Mouse (Mus musculus) CH12.LX (cell line): Measurements from ENCODE around the gene Ostm1. TPM values are rescaled to one million over a fixed set of nuclear protein-coding genes. Genes with fewer than 3 reads are reported as not detected.

Experiments used
- DNase-seq: peaks from one replicate; pipeline ENCODE4 v3.0.0-alpha.2; 2013; ENCODE audit errors: extremely low read depth
- H3K27ac ChIP-seq: 2 replicates; pipeline ENCODE4 v1.5.1; 2012; ENCODE audit warnings: low read depth, mild to moderate bottlenecking, control low read depth, moderate library complexity; ENCODE audit not compliant: insufficient read depth
- H3K27me3 ChIP-seq: replicated peaks from 2 replicates; pipeline ENCODE3; 2012; ENCODE audit warnings: inconsistent platforms
- H3K36me3 ChIP-seq, 2 experiments: replicated peaks in 1 of 2; 2 replicates each; pipeline versions ENCODE3 to v1.6.1; 2012; ENCODE audit warnings: inconsistent platforms in 1 of 2, low read length in 1 of 2, mild to moderate bottlenecking in 1 of 2, mixed read lengths in 1 of 2, moderate library complexity in 1 of 2; ENCODE audit not compliant: control insufficient read depth in 1 of 2, insufficient read depth in 1 of 2
- H3K4me1 ChIP-seq, 2 experiments: 2 replicates each; pipeline ENCODE4 v1.6.1; 2012; ENCODE audit warnings: inconsistent platforms in 1 of 2, moderate library complexity in 1 of 2; ENCODE audit not compliant: insufficient read depth in 2 of 2, control insufficient read depth in 1 of 2
- H3K4me2 ChIP-seq: 2 replicates; pipeline ENCODE4 v1.6.1; 2012; ENCODE audit warnings: low read depth, mild to moderate bottlenecking, control low read depth; ENCODE audit not compliant: poor library complexity, insufficient read depth, severe bottlenecking
- H3K4me3 ChIP-seq, 3 experiments: fragments of 150-350 bp in 1 of 3; sonication (generic) in 1 of 3; replicated peaks in 1 of 3; 2 replicates each; pipeline versions ENCODE3 to v1.5.1; 2011 to 2012; ENCODE audit warnings: low read depth in 2 of 3, low read length in 2 of 3, mild to moderate bottlenecking in 2 of 3, moderate library complexity in 2 of 3, control low read depth in 1 of 3, improper control_type of control experiment in 1 of 3, inconsistent platforms in 1 of 3, mixed read lengths in 1 of 3; ENCODE audit not compliant: poor library complexity in 1 of 3
- H3K79me2 ChIP-seq: replicated peaks from 2 replicates; pipeline ENCODE4 v1.6.1; 2012; ENCODE audit warnings: mild to moderate bottlenecking, moderate library complexity; ENCODE audit not compliant: control insufficient read depth, poor library complexity, insufficient read depth, severe bottlenecking; ENCODE audit errors: extremely low read depth
- H3K9ac ChIP-seq: 2 replicates; pipeline ENCODE4 v1.6.1; 2012; ENCODE audit warnings: low read depth, mild to moderate bottlenecking, control low read depth, moderate library complexity; ENCODE audit not compliant: insufficient read depth
- H3K9me3 ChIP-seq: replicated peaks from 2 replicates; pipeline ENCODE3; 2012; ENCODE audit warnings: low read length, inconsistent platforms, mixed read lengths
- BHLHE40 ChIP-seq: IDR thresholded peaks from 2 replicates; pipeline ENCODE4 v1.6.1; 2011; ENCODE audit warnings: mild to moderate bottlenecking, low read depth, low read length, improper control_type of control experiment
- CHD1 ChIP-seq: IDR thresholded peaks from 2 replicates; pipeline ENCODE4 v1.6.1; 2012; ENCODE audit warnings: low read depth, low read length, improper control_type of control experiment, inconsistent platforms
- E2F4 ChIP-seq: IDR thresholded peaks from 2 replicates; pipeline ENCODE4 v1.6.1; 2011; ENCODE audit warnings: low read depth, low read length, improper control_type of control experiment; ENCODE audit not compliant: insufficient replicate concordance
- EP300 ChIP-seq: IDR thresholded peaks from 2 replicates; pipeline ENCODE4 v1.6.1; 2011; ENCODE audit warnings: low read length, improper control_type of control experiment
- ETS1 ChIP-seq: conservative IDR thresholded peaks from 2 replicates; pipeline ENCODE4 v1.6.1; 2012; ENCODE audit warnings: low read depth, mild to moderate bottlenecking, inconsistent platforms, low read length, improper control_type of control experiment, moderate library complexity
- GABPA ChIP-seq: IDR thresholded peaks from 2 replicates; pipeline ENCODE4 v1.6.1; 2012; ENCODE audit warnings: low read depth, low read length, improper control_type of control experiment, inconsistent platforms; ENCODE audit not compliant: insufficient replicate concordance
- HCFC1 ChIP-seq: IDR thresholded peaks from 2 replicates; pipeline ENCODE4 v1.6.1; 2012; ENCODE audit warnings: low read depth, mild to moderate bottlenecking, inconsistent platforms, low read length, improper control_type of control experiment
- JUN ChIP-seq: IDR thresholded peaks from 2 replicates; pipeline ENCODE4 v1.6.1; 2011; ENCODE audit warnings: low read depth, mild to moderate bottlenecking, low read length, improper control_type of control experiment, moderate library complexity; ENCODE audit not compliant: insufficient read depth
- MAZ ChIP-seq: IDR thresholded peaks from 2 replicates; pipeline ENCODE4 v1.6.1; 2012; ENCODE audit warnings: low read depth, mild to moderate bottlenecking, inconsistent platforms, low read length, improper control_type of control experiment, moderate library complexity
- MEF2A ChIP-seq: IDR thresholded peaks from 2 replicates; pipeline ENCODE4 v1.6.1; 2014; ENCODE audit warnings: low read depth, mild to moderate bottlenecking, inconsistent platforms, low read length, improper control_type of control experiment, borderline replicate concordance
- MYC ChIP-seq: IDR thresholded peaks from 2 replicates; pipeline ENCODE4 v1.6.1; 2011; ENCODE audit warnings: low read depth, mild to moderate bottlenecking, improper control_type of control experiment, low read length
- NELFE ChIP-seq: IDR thresholded peaks from 2 replicates; pipeline ENCODE4 v1.6.1; 2011; ENCODE audit warnings: low read depth, low read length, improper control_type of control experiment
- PAX5 ChIP-seq: IDR thresholded peaks from 2 replicates; pipeline ENCODE4 v1.6.1; 2012; ENCODE audit warnings: low read length, inconsistent platforms, mixed read lengths
- POLR2AphosphoS2 ChIP-seq: IDR thresholded peaks from 2 replicates; pipeline ENCODE4 v1.6.1; 2011; ENCODE audit warnings: low read depth, low read length, improper control_type of control experiment
- RAD21 ChIP-seq: IDR thresholded peaks from 2 replicates; pipeline ENCODE4 v1.6.1; 2011; ENCODE audit warnings: low read depth, mild to moderate bottlenecking, low read length, improper control_type of control experiment, moderate library complexity
- RCOR1 ChIP-seq: conservative IDR thresholded peaks from 2 replicates; pipeline ENCODE4 v1.6.1; 2012; ENCODE audit warnings: low read depth, mild to moderate bottlenecking, inconsistent platforms, low read length, improper control_type of control experiment
- SMC3 ChIP-seq: IDR thresholded peaks from 2 replicates; pipeline ENCODE4 v1.6.1; 2011; ENCODE audit warnings: low read depth, low read length, improper control_type of control experiment
- TCF12 ChIP-seq: IDR thresholded peaks from 2 replicates; pipeline ENCODE4 v1.6.1; 2014; ENCODE audit warnings: low read depth, mild to moderate bottlenecking, inconsistent platforms, low read length, improper control_type of control experiment
- UBTF ChIP-seq: IDR thresholded peaks from 2 replicates; pipeline ENCODE4 v1.6.1; 2012; ENCODE audit warnings: low read depth, mild to moderate bottlenecking, inconsistent platforms, low read length, improper control_type of control experiment, moderate library complexity
- USF2 ChIP-seq: conservative IDR thresholded peaks from 2 replicates; pipeline ENCODE4 v1.6.1; 2011; ENCODE audit warnings: low read depth, low read length, improper control_type of control experiment
- ZC3H11A ChIP-seq: IDR thresholded peaks from 2 replicates; pipeline ENCODE4 v1.6.1; 2012; ENCODE audit warnings: low read depth, mild to moderate bottlenecking, inconsistent platforms, low read length, improper control_type of control experiment
- ZNF384 ChIP-seq: IDR thresholded peaks from 2 replicates; pipeline ENCODE4 v1.6.1; 2012; ENCODE audit warnings: low read depth, low read length, improper control_type of control experiment, inconsistent platforms
- dilution Hi-C: fragments of 300-500 bp; cut with MboI; formaldehyde crosslinking; loops from 2 replicates; pipeline ENCODE4 v1.14.3; 2020; ENCODE audit warnings: low sequenced_read_pairs; ENCODE audit not compliant: extremely low pct_unique_long_range_greater_than_20kb, extremely low pct_ligation_motif_present
- in situ Hi-C: fragments of 300-500 bp; cut with MboI; formaldehyde crosslinking; loops from 3 replicates; pipeline ENCODE4 v1.14.3; 2019; ENCODE audit warnings: low sequenced_read_pairs, low pct_ligation_motif_present, low pct_unique_long_range_greater_than_20kb, mixed read lengths
- polyA plus RNA-seq: library from polyadenylated mRNA; unstranded; fragments of >175 nt; gene quantifications from 2 replicates; pipeline ENCODE4 v1.2.1, GENCODE M21; 2012; ENCODE audit warnings: low read depth; ENCODE audit not compliant: insufficient read length
- total RNA-seq, 2 experiments: library from RNA; depleted of rRNA; stranded (reverse); fragments of 300-350 nt in 1 of 2; fragments of >200 nt in 1 of 2; gene quantifications; 2 replicates each; pipeline ENCODE4 v1.2.3; 2012 to 2014

The Ostm1 gene
- total and polyA plus RNA-seq, 3 experiments = 19.4 to 30.2 (median 19.4) TPM

- TF ChIP-seq NELFE (peak; percentile 12; the same call in 1 of the 2 replicates), GABPA (no peak), ETS1 (no peak), TCF12 (no peak), RCOR1 (no peak), PAX5 (no peak), RAD21 (peak; percentile 83), JUN (no peak), MEF2A (no peak), POLR2AphosphoS2 (no peak), E2F4 (no peak), ZC3H11A (peak; percentile 29; the same call in 1 of the 2 replicates), UBTF (no peak)
These were observed 113.4 kb downstream of the Ostm1 start (continued) for GRCm38 (mm10) chr10:42697007-42697406.

GRCm38 (mm10) chr10:42698375-42698774, 114.8 kb downstream of the Ostm1 start:
- in situ Hi-C loops = no loop called here

GRCm38 (mm10) chr10:42698994-42699393, 115.4 kb downstream of the Ostm1 start:
- H3K27ac ChIP-seq = no peak overlapping the region
- no peaks in the 10 kb centered on the region for H3K9me3 ChIP-seq
- peak; percentile 33 for DNase-seq
- dilution Hi-C loops = no loop called here
- H3K9ac ChIP-seq = no peak overlapping the region
- H3K4me3 ChIP-seq = no peak overlapping the region
- TF ChIP-seq MYC (no peak), BHLHE40 (peak; percentile 47; the same call in 1 of the 2 replicates), TCF12 (no peak), UBTF (no peak)
- in situ Hi-C loops = no loop called here
- H3K79me2 ChIP-seq = no peaks in the 10 kb centered on the region
- H3K27me3 ChIP-seq = no peaks in the 10 kb centered on the region
- H3K4me2 ChIP-seq = no peak overlapping the region
- peaks cover 0 to 13% of the 10 kb centered on the region in 2 experiments; a peak in 2 of 4 replicates for H3K4me1 ChIP-seq
- H3K36me3 ChIP-seq = peaks cover 34 to 72% of the 10 kb centered on the region in 2 experiments

More at GRCm38 (mm10) chr10:42698375-42698774, 114.8 kb downstream of the Ostm1 start:
- Histone ChIP-seq H3K79me2 (no peaks in the 10 kb centered on the region), H3K27ac (no peak overlapping the region), H3K27me3 (no peaks in the 10 kb centered on the region), H3K4me2 (no peak overlapping the region), H3K36me3 (peaks cover 32 to 74% of the 10 kb centered on the region in 2 experiments), H3K9ac (no peak overlapping the region), H3K9me3 (no peaks in the 10 kb centered on the region), H3K4me3 (no peak overlapping the region), H3K4me1 (peaks cover 0 to 13% of the 10 kb centered on the region in 2 experiments; a peak in 2 of 4 replicates)
- DNase-seq = no peak
- dilution Hi-C loops = no loop called here
- TF ChIP-seq ZNF384 (no peak), USF2 (no peak), MAZ (no peak), EP300 (no peak), POLR2AphosphoS2 (no peak), E2F4 (no peak), SMC3 (no peak), HCFC1 (no peak), TCF12 (no peak), CHD1 (no peak), MYC (no peak)
